Mouse (Mus musculus): ENCODE results near the gene Hspb6. TPM values are rescaled to one million over a fixed set of nuclear protein-coding genes. Genes with fewer than 3 reads are reported as not detected.
A peak's percentile ranks its signal among the peaks of the same experiment; 100 is the strongest.

Gene Hspb6
- 1 to 10 TPM; 2.6 to 2.9 TPM for total RNA-seq (2021)
- long read RNA-seq, partial matches to known transcripts: 0 of 3 reads
- long read RNA-seq, other reads (novel, unspliced or antisense): 0 of 3 reads

DNA sequence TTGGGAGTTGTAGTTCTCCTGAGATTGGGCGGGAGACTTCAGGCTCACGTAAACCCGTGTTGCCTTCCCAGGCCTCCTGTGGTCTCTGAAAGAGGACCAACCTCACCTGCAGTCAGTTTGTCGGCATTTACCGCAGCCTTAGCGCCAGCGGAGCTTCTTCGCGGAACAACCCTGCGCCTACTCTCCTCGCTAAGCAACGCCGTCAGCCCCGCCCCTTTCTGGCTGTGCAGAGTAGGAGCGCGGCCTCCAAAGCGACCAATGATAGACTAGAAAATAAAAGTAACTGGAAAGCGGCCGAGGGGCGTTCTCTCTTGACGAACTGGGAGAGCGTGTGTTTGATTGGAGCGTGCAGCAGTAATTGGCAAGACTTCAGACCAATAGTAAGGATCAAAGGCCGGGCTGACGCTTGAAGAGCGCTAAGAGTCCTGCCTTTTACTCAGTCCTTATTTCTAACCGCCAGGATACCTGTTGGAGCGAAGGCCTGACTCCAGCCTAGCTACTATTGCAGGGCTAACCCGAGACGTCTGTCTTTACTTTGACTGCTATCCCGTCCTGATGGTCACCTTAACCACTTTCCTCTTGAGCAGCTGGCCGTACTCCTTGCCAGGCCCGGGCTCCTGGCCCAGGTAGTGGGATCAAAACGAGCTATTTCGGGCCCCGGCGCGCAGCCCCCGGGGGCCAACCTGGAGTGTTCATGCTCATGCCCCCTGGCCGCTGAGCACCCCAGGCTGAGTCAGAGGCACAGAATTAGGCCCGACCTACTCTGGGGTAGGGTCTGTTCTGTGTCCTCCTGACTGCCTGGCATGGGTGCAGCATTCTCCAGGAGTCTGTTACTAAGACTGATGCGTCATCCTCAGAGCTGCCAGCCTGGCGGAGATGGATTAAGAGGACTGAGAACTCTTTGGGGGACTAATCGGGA, at the start of gene Hspb6, which contains the start of gene Proser3:
Gene Hspb6, plus strand, starts transcription at position 77 of the 919 bp plus-strand sequence.
Gene Proser3, minus strand, starts transcription at position 198 of the 919 bp plus-strand sequence.
- peak; percentile 95 to 99 for DNase-seq (ENCODE audit: low spot score in 2 of 2)

DNA sequence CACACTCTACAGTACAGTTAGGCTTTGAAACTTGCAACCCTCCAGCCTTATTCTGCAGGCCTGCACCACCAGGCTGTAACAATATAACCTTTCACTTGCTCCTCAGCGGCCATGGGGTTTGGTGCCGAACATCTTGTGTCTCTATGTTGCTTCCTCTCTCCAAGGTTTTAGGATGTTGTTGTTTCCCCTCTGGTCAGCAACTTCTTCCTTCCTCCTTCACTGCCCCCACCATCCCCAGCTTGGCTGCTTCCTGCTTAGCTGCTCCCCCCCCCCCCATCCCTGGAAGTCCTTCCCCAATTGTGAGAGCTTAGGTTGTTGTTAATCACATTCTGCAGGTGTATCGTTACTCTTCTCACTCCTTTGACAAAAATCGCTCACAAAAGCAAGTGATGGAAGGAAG, 43.9 kb upstream of the Hspb6 start:
- DNase-seq (ENCODE audit: low spot score in 2 of 2): no peak

DNA sequence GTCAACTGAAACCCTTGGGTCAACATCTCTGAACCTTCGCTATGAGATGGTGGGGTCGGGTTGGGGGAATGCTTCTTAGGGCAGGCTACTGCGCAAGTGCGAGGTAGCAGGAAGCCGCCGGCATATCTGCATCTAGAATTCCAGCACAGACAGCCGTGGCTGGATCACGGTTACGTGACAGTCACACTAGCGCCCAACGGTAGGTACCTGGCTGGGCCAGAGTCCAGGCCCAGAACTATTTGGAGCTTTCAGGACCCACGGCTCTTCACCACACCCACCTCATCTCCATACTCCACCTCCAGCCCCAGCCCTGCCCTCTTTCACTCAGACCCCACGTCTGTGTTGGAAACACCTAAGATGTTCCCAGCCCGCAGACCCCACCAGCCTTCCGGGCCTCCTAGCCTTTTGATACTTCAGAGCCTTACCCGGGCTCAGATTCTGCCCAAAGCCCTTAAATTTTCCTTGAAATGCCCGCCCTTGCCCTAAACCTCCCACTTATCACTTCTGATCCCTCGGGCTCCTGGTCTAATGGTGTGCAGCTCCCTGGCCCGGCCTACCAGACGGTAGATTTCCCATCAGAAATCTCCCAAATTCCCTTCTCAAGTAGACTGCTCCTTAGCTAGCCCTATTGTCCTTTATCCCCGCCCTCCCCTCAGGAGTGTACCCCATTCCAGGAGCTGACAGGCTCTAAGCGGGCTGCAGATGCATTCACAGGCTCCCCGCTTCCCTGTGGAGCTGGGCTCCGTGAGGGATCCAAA, 36.8 kb upstream of the Hspb6 start:
- DNase-seq (ENCODE audit: low spot score in 2 of 2): no peak

GRCm38 (mm10) chr7:30518325-30518724, 33.7 kb upstream of the Hspb6 start:
- DNase-seq (ENCODE audit: low spot score in 2 of 2): no peak

- no peak for DNase-seq (ENCODE audit: low spot score in 2 of 2)
Observed at GRCm38 (mm10) chr7:30520396-30520795, 31.6 kb upstream of the Hspb6 start.

DNA sequence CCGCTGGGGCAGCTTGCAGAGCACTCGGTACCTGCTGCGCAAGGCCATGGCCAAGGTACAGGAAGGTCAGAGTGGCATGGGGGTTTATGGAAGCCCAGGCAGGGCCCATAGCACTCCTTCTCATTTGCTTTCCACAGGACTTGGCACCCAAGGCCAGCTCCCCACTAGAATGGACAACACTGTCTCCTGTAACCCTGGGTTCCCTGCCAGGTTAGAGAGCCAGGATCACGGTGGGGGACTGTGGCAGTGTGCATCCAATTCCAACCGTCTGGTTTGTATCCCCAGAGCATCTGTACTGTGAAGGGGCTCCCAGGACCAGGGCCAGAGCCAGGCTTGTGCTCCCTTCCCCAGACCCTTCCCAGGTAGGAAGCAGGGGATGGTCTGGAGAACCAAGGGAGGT, 31.1 kb upstream of the Hspb6 start:
- no peak for DNase-seq (ENCODE audit: low spot score in 2 of 2)

DNA sequence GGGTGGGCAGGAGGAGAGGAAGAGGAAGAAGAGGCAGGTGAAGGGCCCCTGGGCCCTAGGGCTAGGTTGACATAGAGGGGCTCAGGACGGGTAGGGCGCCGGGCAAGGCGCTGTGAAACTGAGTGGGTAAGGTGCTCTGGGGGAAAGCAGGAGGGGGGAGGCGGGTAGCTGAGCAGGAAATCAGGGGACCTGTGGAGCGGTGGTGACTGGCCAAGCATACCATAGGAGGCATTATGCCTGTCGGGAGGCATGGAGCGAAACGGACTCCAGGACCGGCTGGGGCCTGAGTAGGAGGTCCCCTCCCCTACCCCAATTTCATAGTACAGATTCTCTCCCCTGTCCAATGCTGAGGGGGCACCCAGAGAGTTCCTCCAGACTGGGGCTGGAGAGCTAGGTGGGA, 29.1 kb upstream of the Hspb6 start:
- DNase-seq (ENCODE audit: low spot score in 2 of 2): no peak

DNA sequence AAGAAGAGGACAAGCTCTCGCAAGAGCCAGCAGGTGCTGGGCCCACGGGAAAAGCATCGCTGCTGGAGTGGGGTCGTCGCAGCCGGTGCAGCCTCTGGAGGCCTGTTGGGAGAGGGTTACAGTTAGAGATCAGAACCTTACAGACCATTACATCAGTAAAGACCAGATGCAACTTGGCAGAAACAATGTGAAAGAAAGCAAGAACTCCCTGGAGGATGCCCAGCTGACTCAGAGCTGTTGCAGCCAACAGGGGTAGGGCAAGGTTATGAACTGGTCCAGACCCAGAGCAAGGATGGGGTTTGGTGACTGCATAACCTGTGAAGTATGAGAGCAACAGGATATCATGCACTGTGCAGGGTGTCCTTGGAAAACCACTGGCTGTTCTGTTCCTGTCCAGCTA, 27.5 kb upstream of the Hspb6 start:
- no peak for DNase-seq (ENCODE audit: low spot score in 2 of 2)

GRCm38 (mm10) chr7:30525954-30526353, 26.0 kb upstream of the Hspb6 start:
- DNase-seq (ENCODE audit: low spot score in 2 of 2): no peak

DNA sequence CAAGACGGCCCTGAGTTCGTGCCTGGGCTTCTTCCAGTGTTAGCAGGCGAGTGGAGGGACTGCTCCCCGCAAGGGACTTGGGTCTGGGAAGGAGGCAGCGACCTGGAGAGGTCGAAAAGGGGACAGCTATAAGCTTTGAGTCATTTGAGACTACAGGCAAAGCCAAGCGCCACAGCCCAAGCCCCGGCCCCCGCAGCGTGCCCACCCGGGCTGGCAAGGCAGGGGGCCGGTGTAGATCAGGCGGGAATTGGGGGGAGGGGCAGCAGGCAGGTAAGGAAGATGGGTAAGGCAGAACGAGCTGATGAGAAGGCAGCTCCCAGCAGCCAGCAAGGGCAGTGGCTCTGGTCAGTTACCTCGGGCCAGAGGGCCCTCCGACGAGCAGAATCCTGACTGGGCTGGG, 25.6 kb upstream of the Hspb6 start:
- DNase-seq (ENCODE audit: low spot score in 2 of 2): no peak

DNA sequence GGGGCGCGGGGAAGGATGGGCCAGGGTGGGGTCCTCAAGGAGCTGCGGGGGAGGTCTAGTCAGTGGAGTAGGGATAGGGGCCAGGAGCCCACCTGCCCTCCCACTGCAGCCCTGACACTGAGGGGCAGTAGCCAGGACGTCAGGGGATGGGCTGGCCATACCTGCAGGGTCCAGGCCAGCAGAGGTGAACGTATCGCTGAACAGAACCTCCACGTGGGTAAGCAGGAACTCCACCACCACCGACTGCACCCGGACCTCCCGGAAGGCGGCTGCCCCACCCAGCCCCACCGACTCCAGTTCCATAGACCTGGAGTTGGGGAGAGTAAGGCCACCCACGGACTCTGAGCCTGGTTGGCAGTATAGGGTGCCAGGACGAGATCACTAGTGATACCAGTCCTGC, 25.0 kb upstream of the Hspb6 start:
- no peak for DNase-seq (ENCODE audit: low spot score in 2 of 2)

DNA sequence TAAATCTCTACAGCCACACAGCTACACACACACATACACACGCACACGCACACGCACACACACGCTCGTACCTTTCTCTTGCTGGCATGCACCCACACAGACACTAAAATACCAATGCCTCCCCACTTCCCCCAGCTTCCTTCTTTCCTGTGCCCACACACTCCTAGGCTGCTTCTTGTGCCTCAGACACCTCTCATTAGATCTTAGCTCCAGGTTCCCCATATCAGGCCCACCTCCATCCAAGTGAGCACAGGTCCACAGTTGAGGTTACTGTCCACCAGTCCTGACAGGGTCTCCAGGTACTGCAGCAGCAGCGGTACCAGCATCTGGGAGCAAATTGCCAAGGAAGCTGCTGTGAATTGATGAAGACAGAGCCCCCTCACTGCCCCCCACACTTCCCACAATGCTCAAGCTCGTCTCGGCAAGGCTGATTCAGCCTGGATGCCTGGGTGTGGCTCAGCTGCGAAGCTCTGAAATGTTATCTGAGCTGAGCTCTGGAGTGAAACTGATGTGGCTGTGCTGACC, 20.6 kb upstream of the Hspb6 start:
- peak in 1 of 2 experiments; percentile 47 for DNase-seq (ENCODE audit: low spot score in 2 of 2)

DNA sequence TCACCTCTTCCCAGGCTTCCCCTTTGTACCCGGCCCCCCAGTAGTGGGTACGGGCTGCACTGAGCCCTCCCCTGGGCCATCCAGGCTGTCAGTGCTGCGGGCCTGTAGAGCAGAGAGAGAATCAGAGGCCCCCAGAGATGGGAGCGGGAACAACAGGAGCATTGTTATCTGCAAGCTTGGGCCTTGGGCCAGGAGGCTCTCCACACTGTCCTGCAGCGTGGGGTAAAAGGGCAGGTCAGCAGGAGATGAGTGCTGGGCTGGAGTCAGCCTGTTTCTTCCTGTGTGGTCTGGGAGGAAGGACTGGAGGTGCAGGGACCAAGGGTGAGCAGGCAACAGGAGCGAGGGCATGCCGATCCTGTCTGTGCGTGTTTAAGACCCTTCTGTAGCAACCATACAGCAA, 19.0 kb upstream of the Hspb6 start:
- DNase-seq (ENCODE audit: low spot score in 2 of 2): peak in 1 of 2 experiments; percentile 30

- no peak for DNase-seq (ENCODE audit: low spot score in 2 of 2)
Observed at GRCm38 (mm10) chr7:30533941-30534632, 17.9 kb upstream of the Hspb6 start.

DNA sequence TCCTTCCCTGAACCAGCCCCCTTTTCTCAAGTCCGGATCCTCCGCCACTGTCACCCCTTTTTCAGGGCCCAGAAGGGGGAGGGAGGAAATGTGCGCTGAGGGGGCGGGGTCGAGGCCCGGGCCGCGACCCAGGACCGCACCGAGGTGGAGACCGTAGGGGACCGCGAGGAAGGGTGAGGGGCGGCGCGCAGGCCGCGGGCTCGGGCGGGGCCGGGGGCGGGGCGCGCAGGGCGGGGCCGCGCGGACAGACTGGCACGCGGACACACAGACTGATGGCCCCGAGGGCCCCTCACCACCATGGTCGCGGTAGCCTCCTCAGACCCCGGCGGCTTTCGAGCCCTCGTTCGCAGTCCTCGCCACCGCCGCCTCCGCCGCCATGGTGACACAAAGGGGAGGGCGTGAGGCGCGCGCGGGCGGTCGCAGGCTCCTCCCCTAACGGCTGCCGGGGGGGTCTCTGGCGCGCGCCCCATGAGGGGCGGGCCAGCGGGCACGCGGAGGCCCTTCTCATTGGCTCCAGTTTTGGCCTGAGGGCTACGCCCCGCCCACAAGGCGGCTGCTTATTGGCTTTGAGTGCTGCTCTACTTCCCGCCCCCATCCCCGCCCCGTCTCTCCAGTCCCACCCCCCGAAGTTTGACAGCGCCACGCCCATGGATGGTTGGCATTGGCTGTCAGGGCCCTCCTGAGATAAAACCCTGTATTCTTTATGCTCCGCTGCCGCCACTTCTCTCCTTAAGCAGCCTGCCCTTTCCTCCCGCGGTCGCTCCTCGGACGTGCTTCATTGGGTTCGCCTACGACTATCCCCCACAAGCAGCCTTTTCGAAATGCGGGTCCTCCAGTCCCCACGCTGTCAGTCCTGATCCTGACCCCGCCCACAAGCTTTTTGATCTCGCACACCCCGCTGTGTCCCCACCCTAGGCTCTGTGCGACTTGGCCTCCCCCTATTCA, 17.1 kb upstream of the Hspb6 start, which contains the start of gene Arhgap33:
Gene Arhgap33, minus strand, starts transcription at position 428 of the 945 bp plus-strand sequence.
- peak; percentile 95 to 98 for DNase-seq (ENCODE audit: low spot score in 2 of 2)

- DNase-seq (ENCODE audit: low spot score in 2 of 2): no peak
Observed at GRCm38 (mm10) chr7:30540572-30540971, 11.4 kb upstream of the Hspb6 start.

- no peak for DNase-seq (ENCODE audit: low spot score in 2 of 2)
Observed at GRCm38 (mm10) chr7:30544327-30544726, 7.7 kb upstream of the Hspb6 start.

DNA sequence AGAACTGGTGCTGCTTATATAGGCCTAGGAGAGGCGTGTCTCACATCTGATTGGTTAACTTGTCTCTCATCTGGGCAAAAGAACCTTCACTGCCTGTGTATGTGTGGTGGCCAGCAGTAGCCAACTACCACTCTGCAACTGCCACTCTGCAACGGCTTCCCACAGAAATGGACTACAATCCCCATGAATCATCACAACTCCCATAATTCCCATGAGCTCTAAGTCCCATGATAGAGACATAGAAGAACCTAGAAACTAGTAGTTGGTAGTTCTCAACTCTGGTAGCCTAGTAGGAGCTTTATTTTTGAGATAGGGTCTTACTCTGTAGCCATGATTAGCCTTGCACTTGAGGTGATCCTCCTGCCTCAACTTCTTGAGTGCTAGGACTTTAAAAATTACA, 2.1 kb upstream of the Hspb6 start:
- no peak for DNase-seq (ENCODE audit: low spot score in 2 of 2)

DNA sequence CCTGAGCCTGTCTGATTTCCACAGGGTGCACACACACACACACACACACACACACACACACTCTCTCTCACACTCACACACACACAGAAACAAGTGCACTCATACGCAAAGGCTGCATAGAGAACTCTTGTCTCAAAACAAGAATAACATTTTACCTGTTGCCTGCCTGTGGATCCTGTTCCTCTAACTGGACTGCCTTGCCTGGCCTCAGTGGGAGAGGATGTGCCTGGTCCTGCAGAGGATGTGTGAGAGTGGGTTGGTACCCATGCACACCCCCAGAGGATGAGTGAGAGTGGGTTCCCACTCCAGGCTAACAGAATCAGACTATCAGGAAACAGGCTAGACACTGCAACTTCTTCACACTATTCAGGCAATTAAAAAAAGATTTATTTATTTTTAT, 1.4 kb upstream of the Hspb6 start:
- no peak for DNase-seq (ENCODE audit: low spot score in 2 of 2)

Measured in layer of hippocampus, adult 18-20 months (tissue).